Mouse (Mus musculus): Measurements from ENCODE around the gene Adamtsl3. TPM values are rescaled to one million over a fixed set of nuclear protein-coding genes. Genes with fewer than 3 reads are reported as not detected.

The Adamtsl3 gene
- total and polyA plus RNA-seq, 3 experiments: 2.0 to 9.2 (median 6.2) TPM

DNA sequence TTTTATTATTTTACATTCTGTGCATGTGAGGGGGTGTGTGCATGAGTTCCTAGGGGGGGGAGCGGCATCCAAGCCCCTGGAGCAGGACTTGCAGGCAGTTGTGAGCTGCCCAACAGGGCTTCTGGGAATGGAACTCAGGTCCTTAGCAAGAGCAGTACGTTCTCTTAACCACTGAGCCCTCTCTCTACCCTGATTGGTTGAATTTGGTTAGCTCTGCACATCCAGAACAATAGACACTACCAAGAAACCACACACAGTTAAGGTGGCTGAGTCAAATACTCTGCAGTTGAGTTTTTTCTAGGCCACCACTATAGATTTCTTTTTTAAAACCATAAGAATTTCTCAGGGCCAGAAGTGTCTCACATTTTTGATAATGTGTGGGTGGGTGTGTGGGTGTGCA, 158.7 kb downstream of the Adamtsl3 start:
- WGBS: 78% methylated on average over 2 of the region's 2 CpGs
- TF ChIP-seq EP300 (IDR thresholded peaks at IDR 0.05; ENCODE audit: insufficient read depth, low read depth, low read length) (no peak), CTCF (IDR thresholded peaks at IDR 0.05) (no peak), POLR2A (IDR thresholded peaks at IDR 0.05; ENCODE audit: insufficient read depth, low read depth, low read length) (no peak)
- no peak for DNase-seq
- no peaks in the 10 kb centered on the region for H3K27me3 ChIP-seq (ENCODE audit: control insufficient read depth, insufficient read depth, low read length)
- intact Hi-C loops (cut with DNase I): no loop called here
- H3K79me2 ChIP-seq (replicated peaks; ENCODE audit: control insufficient read depth, insufficient read depth, low read length): no peaks in the 10 kb centered on the region
- no peaks in the 10 kb centered on the region for H3K36me3 ChIP-seq (ENCODE audit: control insufficient read depth, insufficient read depth, low read length)
- no peak overlapping the region for H3K9ac ChIP-seq (ENCODE audit: low read depth, low read length)
- H3K4me3 ChIP-seq: no peak overlapping the region
- H3K27ac ChIP-seq: no peak overlapping the region
- no peaks in the 10 kb centered on the region for H3K4me1 ChIP-seq (ENCODE audit: control insufficient read depth, insufficient read depth, low read length)

- H3K36me3 ChIP-seq (ENCODE audit: control insufficient read depth, insufficient read depth, low read length): no peaks in the 10 kb centered on the region
- H3K27ac ChIP-seq: no peak overlapping the region
- H3K9ac ChIP-seq (ENCODE audit: low read depth, low read length): no peak overlapping the region
- no peaks in the 10 kb centered on the region for H3K27me3 ChIP-seq (ENCODE audit: control insufficient read depth, insufficient read depth, low read length)
- H3K4me3 ChIP-seq: no peak overlapping the region
- no peaks in the 10 kb centered on the region for H3K79me2 ChIP-seq (replicated peaks; ENCODE audit: control insufficient read depth, insufficient read depth, low read length)
- no peaks in the 10 kb centered on the region for H3K4me1 ChIP-seq (ENCODE audit: control insufficient read depth, insufficient read depth, low read length)
- DNase-seq: no peak
- WGBS: 87% methylated on average over 4 of the region's 4 CpGs
- intact Hi-C loops (cut with DNase I): no loop called here
- TF ChIP-seq CTCF (IDR thresholded peaks at IDR 0.05): no peak
- no peak for TF ChIP-seq EP300 (IDR thresholded peaks at IDR 0.05; ENCODE audit: insufficient read depth, low read depth, low read length)
- TF ChIP-seq POLR2A (IDR thresholded peaks at IDR 0.05; ENCODE audit: insufficient read depth, low read depth, low read length): no peak
Measured at GRCm38 (mm10) chr7:82497064-82497463, 161.6 kb downstream of the Adamtsl3 start.

- Histone ChIP-seq H3K79me2 (replicated peaks; ENCODE audit: control insufficient read depth, insufficient read depth, low read length) (no peaks in the 10 kb centered on the region), H3K4me1 (ENCODE audit: control insufficient read depth, insufficient read depth, low read length) (no peaks in the 10 kb centered on the region), H3K27ac (no peak overlapping the region), H3K27me3 (ENCODE audit: control insufficient read depth, insufficient read depth, low read length) (no peaks in the 10 kb centered on the region), H3K4me3 (no peak overlapping the region), H3K36me3 (ENCODE audit: control insufficient read depth, insufficient read depth, low read length) (no peaks in the 10 kb centered on the region), H3K9ac (ENCODE audit: low read depth, low read length) (no peak overlapping the region)
- WGBS: 84% methylated on average over 6 of the region's 6 CpGs
- no peak for TF ChIP-seq EP300 (IDR thresholded peaks at IDR 0.05; ENCODE audit: insufficient read depth, low read depth, low read length)
- TF ChIP-seq CTCF (IDR thresholded peaks at IDR 0.05): no peak
- no peak for TF ChIP-seq POLR2A (IDR thresholded peaks at IDR 0.05; ENCODE audit: insufficient read depth, low read depth, low read length)
- no peak for DNase-seq
- intact Hi-C loops (cut with DNase I): loop anchor here (5.0 kb wide), 1 partner anchor 164 kb away; the partner anchor contains the start of gene Adamtsl3
Measured at GRCm38 (mm10) chr7:82501306-82501705, 165.8 kb downstream of the Adamtsl3 start.

GRCm38 (mm10) chr7:82502511-82502910, 167.0 kb downstream of the Adamtsl3 start:
- no peaks in the 10 kb centered on the region for H3K79me2 ChIP-seq (replicated peaks; ENCODE audit: control insufficient read depth, insufficient read depth, low read length)
- WGBS: 65% methylated on average over 5 of the region's 5 CpGs
- H3K4me3 ChIP-seq: no peak overlapping the region
- peak in 1 of 2 experiments; percentile 16 for DNase-seq
- no peak for TF ChIP-seq EP300 (IDR thresholded peaks at IDR 0.05; ENCODE audit: insufficient read depth, low read depth, low read length)
- TF ChIP-seq POLR2A (IDR thresholded peaks at IDR 0.05; ENCODE audit: insufficient read depth, low read depth, low read length): no peak
- TF ChIP-seq CTCF (IDR thresholded peaks at IDR 0.05): no peak
- intact Hi-C loops (cut with DNase I): loop anchor here (5.0 kb wide), 1 partner anchor 165 kb away; the partner anchor contains the start of gene Adamtsl3
- H3K27me3 ChIP-seq (ENCODE audit: control insufficient read depth, insufficient read depth, low read length): no peaks in the 10 kb centered on the region
- no peak overlapping the region for H3K9ac ChIP-seq (ENCODE audit: low read depth, low read length)
- no peaks in the 10 kb centered on the region for H3K36me3 ChIP-seq (ENCODE audit: control insufficient read depth, insufficient read depth, low read length)
- H3K27ac ChIP-seq: no peak overlapping the region
- no peaks in the 10 kb centered on the region for H3K4me1 ChIP-seq (ENCODE audit: control insufficient read depth, insufficient read depth, low read length)

DNA sequence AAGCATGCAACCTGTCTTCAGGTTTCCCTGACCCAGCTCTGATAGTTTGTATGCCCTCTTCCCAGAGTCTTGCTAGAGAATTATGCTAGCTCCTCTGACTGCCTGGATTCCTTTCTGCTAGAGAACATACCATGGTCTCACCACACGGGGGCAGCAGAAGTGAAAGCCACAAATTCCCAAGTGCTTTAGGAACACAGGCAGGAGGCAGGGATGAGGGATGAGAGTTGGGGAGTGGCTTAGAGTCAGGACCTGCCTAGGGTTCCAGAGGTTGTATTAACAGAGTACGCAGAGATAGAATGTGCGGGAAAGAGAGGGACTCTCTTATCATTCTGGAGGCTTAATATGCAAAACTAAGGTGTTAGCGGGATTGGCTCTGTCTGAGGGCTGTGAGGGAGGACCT, 168.6 kb downstream of the Adamtsl3 start:
- Histone ChIP-seq H3K4me1 (ENCODE audit: control insufficient read depth, insufficient read depth, low read length) (no peaks in the 10 kb centered on the region), H3K27ac (no peak overlapping the region), H3K4me3 (no peak overlapping the region), H3K79me2 (replicated peaks; ENCODE audit: control insufficient read depth, insufficient read depth, low read length) (no peaks in the 10 kb centered on the region), H3K36me3 (ENCODE audit: control insufficient read depth, insufficient read depth, low read length) (no peaks in the 10 kb centered on the region), H3K9ac (ENCODE audit: low read depth, low read length) (no peak overlapping the region), H3K27me3 (ENCODE audit: control insufficient read depth, insufficient read depth, low read length) (no peaks in the 10 kb centered on the region)
- 32% methylated on average over 4 of the region's 4 CpGs for WGBS
- intact Hi-C loops (cut with DNase I): loop anchor here (5.0 kb wide), 1 partner anchor 167 kb away; the partner anchor contains the start of gene Adamtsl3
- TF ChIP-seq POLR2A (IDR thresholded peaks at IDR 0.05; ENCODE audit: insufficient read depth, low read depth, low read length) (no peak), CTCF (IDR thresholded peaks at IDR 0.05) (peak; percentile 80)
- peak; percentile 21 to 57 for DNase-seq

- TF ChIP-seq CTCF (IDR thresholded peaks at IDR 0.05) (no peak), POLR2A (IDR thresholded peaks at IDR 0.05; ENCODE audit: insufficient read depth, low read depth, low read length) (no peak), EP300 (IDR thresholded peaks at IDR 0.05; ENCODE audit: insufficient read depth, low read depth, low read length) (no peak)
- Histone ChIP-seq H3K9ac (ENCODE audit: low read depth, low read length) (no peak overlapping the region), H3K36me3 (ENCODE audit: control insufficient read depth, insufficient read depth, low read length) (no peaks in the 10 kb centered on the region), H3K27me3 (ENCODE audit: control insufficient read depth, insufficient read depth, low read length) (no peaks in the 10 kb centered on the region), H3K4me1 (ENCODE audit: control insufficient read depth, insufficient read depth, low read length) (no peaks in the 10 kb centered on the region), H3K79me2 (replicated peaks; ENCODE audit: control insufficient read depth, insufficient read depth, low read length) (no peaks in the 10 kb centered on the region), H3K27ac (no peak overlapping the region), H3K4me3 (no peak overlapping the region)
- 84% methylated on average over 5 of the region's 5 CpGs for WGBS
- intact Hi-C loops (cut with DNase I): no loop called here
- DNase-seq: no peak
Measured at GRCm38 (mm10) chr7:82530583-82530982, 195.1 kb downstream of the Adamtsl3 start.

Data from heart, adult 2 months (tissue).